Mouse (Mus musculus): ENCODE results near the gene Olfr508. TPM values are rescaled to one million over a fixed set of nuclear protein-coding genes. Genes with fewer than 3 reads are reported as not detected.
"Not testable (repeated sequence)": the region's sequence is repeated elsewhere in the genome, so short reads cannot be mapped to it uniquely, and the experiment has no call there.

The Olfr508 gene
- polyA plus RNA-seq (2012; rRNA removed) = not detected in 2 replicates
- not detected in 2 replicates for polyA plus RNA-seq (2014; fragmentation: Nextera tagmentation; extraction: Ambion mirVana)

GRCm38 (mm10) chr7:108629694-108630093 is at the start of gene Olfr508:
Gene Olfr508 (plus strand): TSS chr7:108629994.
- H3K4me1 ChIP-seq (replicated peaks; ENCODE audit: control insufficient read depth in 2 of 2, insufficient read depth in 2 of 2, low read length in 1 of 2) = no peaks in the 10 kb centered on the region
- no peak within 1 kb of the TSS for H3K9ac ChIP-seq (replicated peaks)
- WGBS (ENCODE audit: insufficient replicate concordance) = 45% methylated on average over 3 of the region's 3 CpGs
- no peaks in the 10 kb centered on the region for H3K9me3 ChIP-seq (ENCODE audit: control insufficient read depth, low read length)
- no peaks in the 10 kb centered on the region for H3K27me3 ChIP-seq (ENCODE audit: control insufficient read depth, insufficient read depth, low read length)
- no peak within 1 kb of the TSS for H3K4me3 ChIP-seq (ENCODE audit: insufficient read depth in 1 of 2, low read depth in 2 of 2, low read length in 2 of 2)
- no peak within 1 kb of the TSS for H3K27ac ChIP-seq
- no peak for ATAC-seq (ENCODE audit: insufficient read depth)
- no peaks in the 10 kb centered on the region for H3K36me3 ChIP-seq (replicated peaks; ENCODE audit: control insufficient read depth, insufficient read depth, low read depth)
- no peak for TF ChIP-seq EP300 (IDR thresholded peaks at IDR 0.05; ENCODE audit: low read depth)
- no peak for TF ChIP-seq CTCF (IDR thresholded peaks at IDR 0.05; ENCODE audit: low read depth)
- DNase-seq (ENCODE audit: low read depth in 3 of 3, low spot score in 3 of 3) = no peak
- H3K4me2 ChIP-seq (ENCODE audit: low read depth) = no peak within 1 kb of the TSS

- H3K27me3 ChIP-seq (ENCODE audit: control insufficient read depth, insufficient read depth, low read length) = no peaks in the 10 kb centered on the region
- DNase-seq (ENCODE audit: low read depth in 3 of 3, low spot score in 3 of 3) = no peak
- no peaks in the 10 kb centered on the region for H3K9me3 ChIP-seq (ENCODE audit: control insufficient read depth, low read length)
- H3K9ac ChIP-seq (replicated peaks) = no peak overlapping the region
- 59% methylated on average over 1 of the region's 1 CpGs for WGBS (ENCODE audit: insufficient replicate concordance)
- H3K27ac ChIP-seq = no peak overlapping the region
- H3K4me2 ChIP-seq (ENCODE audit: low read depth) = no peak overlapping the region
- no peaks in the 10 kb centered on the region for H3K36me3 ChIP-seq (replicated peaks; ENCODE audit: control insufficient read depth, insufficient read depth, low read depth)
- ATAC-seq (ENCODE audit: insufficient read depth) = no peak
- no peaks in the 10 kb centered on the region for H3K4me1 ChIP-seq (replicated peaks; ENCODE audit: control insufficient read depth in 2 of 2, insufficient read depth in 2 of 2, low read length in 1 of 2)
- no peak overlapping the region for H3K4me3 ChIP-seq (ENCODE audit: insufficient read depth in 1 of 2, low read depth in 2 of 2, low read length in 2 of 2)
- TF ChIP-seq CTCF (IDR thresholded peaks at IDR 0.05; ENCODE audit: low read depth) = no peak
- no peak for TF ChIP-seq EP300 (IDR thresholded peaks at IDR 0.05; ENCODE audit: low read depth)
Measured at GRCm38 (mm10) chr7:108589797-108590196, 40.0 kb upstream of the Olfr508 start.

DNA sequence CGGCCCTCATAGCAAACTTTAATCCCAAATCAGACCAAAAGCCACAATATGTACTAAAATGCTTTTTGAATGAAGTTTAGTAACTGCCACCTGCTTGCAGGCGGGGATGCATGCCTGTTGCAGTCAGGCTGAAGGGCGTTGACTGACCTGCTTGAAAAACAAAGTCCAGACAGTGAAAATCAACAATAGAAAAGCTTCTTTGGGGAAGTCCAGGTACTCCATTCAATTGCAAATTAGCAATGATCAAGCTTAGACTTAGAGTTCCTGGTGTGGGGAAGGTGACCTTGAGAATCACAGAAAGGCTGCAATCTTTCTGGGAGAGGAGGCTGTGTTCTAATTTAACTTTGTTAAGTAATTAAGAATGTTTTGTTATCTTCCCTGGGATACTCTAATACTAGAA is 27.9 kb upstream of the Olfr508 start:
- not testable (repeated sequence) for H3K36me3 ChIP-seq (replicated peaks; ENCODE audit: control insufficient read depth, insufficient read depth, low read depth); H3K9ac ChIP-seq (replicated peaks); ATAC-seq (ENCODE audit: insufficient read depth); H3K9me3 ChIP-seq (ENCODE audit: control insufficient read depth, low read length); DNase-seq (ENCODE audit: low read depth in 3 of 3, low spot score in 3 of 3); H3K27me3 ChIP-seq (ENCODE audit: control insufficient read depth, insufficient read depth, low read length); H3K27ac ChIP-seq; H3K4me1 ChIP-seq (replicated peaks; ENCODE audit: control insufficient read depth in 2 of 2, insufficient read depth in 2 of 2, low read length in 1 of 2); H3K4me3 ChIP-seq (ENCODE audit: insufficient read depth in 1 of 2, low read depth in 2 of 2, low read length in 2 of 2); H3K4me2 ChIP-seq (ENCODE audit: low read depth)
- 54% methylated on average over 3 of the region's 3 CpGs for WGBS (ENCODE audit: insufficient replicate concordance)

DNA sequence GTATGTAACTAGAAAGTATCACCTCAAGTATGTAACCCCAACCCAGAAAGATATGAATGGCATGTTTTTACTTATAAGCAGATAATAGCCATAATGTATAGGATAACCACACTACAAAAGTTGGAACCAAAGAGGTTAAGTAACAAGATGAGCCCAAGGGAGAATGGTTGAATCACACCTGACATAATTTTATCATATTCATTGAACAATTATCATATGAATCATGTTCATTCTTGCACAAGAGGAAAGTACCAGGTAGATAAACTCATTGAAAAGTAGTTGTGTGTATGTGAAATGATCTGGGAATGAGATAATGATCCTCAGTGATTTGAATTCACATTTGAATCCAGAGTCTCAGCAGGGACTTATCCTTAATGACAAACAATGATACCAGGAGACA is 19.3 kb upstream of the Olfr508 start, which contains the start of gene Olfr506:
Gene Olfr506 (plus strand): TSS at position 301 of the 400 bp plus-strand sequence.
- Histone ChIP-seq H3K36me3 (replicated peaks; ENCODE audit: control insufficient read depth, insufficient read depth, low read depth) (no peaks in the 10 kb centered on the region), H3K4me1 (replicated peaks; ENCODE audit: control insufficient read depth in 2 of 2, insufficient read depth in 2 of 2, low read length in 1 of 2) (no peaks in the 10 kb centered on the region), H3K27me3 (ENCODE audit: control insufficient read depth, insufficient read depth, low read length) (no peaks in the 10 kb centered on the region), H3K9me3 (ENCODE audit: control insufficient read depth, low read length) (no peaks in the 10 kb centered on the region), H3K4me3 (ENCODE audit: insufficient read depth in 1 of 2, low read depth in 2 of 2, low read length in 2 of 2) (no peak within 1 kb of the TSS), H3K9ac (replicated peaks) (no peak within 1 kb of the TSS), H3K4me2 (ENCODE audit: low read depth) (no peak within 1 kb of the TSS), H3K27ac (no peak within 1 kb of the TSS)
- ATAC-seq (ENCODE audit: insufficient read depth) = no peak
- TF ChIP-seq EP300 (IDR thresholded peaks at IDR 0.05; ENCODE audit: low read depth) (no peak), CTCF (IDR thresholded peaks at IDR 0.05; ENCODE audit: low read depth) (no peak)
- no peak for DNase-seq (ENCODE audit: low read depth in 3 of 3, low spot score in 3 of 3)

DNA sequence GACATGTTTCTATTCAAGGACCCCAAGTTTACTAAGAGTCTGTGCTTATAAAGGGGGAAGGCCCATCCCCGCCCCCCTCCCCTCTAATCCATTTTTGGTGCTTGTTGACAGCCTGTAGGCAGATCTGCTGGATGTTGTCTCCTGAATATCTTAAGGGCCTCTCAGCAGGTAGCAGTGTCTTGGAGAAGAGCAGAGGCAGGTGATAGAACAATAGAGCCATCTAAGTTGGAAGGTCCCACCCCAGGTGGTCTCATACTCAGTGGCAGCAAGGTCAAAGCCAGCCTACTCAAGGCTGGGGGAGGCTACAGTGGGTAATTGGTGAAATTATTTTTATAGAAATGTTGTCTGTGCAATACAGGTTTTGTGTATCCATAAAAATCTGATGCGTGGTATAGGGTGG is 15.7 kb upstream of the Olfr508 start:
- 50% methylated on average over 2 of the region's 2 CpGs for WGBS (ENCODE audit: insufficient replicate concordance)
- no peak overlapping the region for H3K9ac ChIP-seq (replicated peaks)
- H3K4me2 ChIP-seq (ENCODE audit: low read depth) = no peak overlapping the region
- H3K27me3 ChIP-seq (ENCODE audit: control insufficient read depth, insufficient read depth, low read length) = no peaks in the 10 kb centered on the region
- no peak for DNase-seq (ENCODE audit: low read depth in 3 of 3, low spot score in 3 of 3)
- H3K4me3 ChIP-seq (ENCODE audit: insufficient read depth in 1 of 2, low read depth in 2 of 2, low read length in 2 of 2) = no peak overlapping the region
- no peak for TF ChIP-seq CTCF (IDR thresholded peaks at IDR 0.05; ENCODE audit: low read depth)
- TF ChIP-seq EP300 (IDR thresholded peaks at IDR 0.05; ENCODE audit: low read depth) = no peak
- no peak overlapping the region for H3K27ac ChIP-seq
- no peaks in the 10 kb centered on the region for H3K4me1 ChIP-seq (replicated peaks; ENCODE audit: control insufficient read depth in 2 of 2, insufficient read depth in 2 of 2, low read length in 1 of 2)
- no peaks in the 10 kb centered on the region for H3K9me3 ChIP-seq (ENCODE audit: control insufficient read depth, low read length)
- ATAC-seq (ENCODE audit: insufficient read depth) = no peak
- no peaks in the 10 kb centered on the region for H3K36me3 ChIP-seq (replicated peaks; ENCODE audit: control insufficient read depth, insufficient read depth, low read depth)

- not testable (repeated sequence) for H3K4me3 ChIP-seq (ENCODE audit: insufficient read depth in 1 of 2, low read depth in 2 of 2, low read length in 2 of 2); H3K4me2 ChIP-seq (ENCODE audit: low read depth); H3K9me3 ChIP-seq (ENCODE audit: control insufficient read depth, low read length); ATAC-seq (ENCODE audit: insufficient read depth); H3K36me3 ChIP-seq (replicated peaks; ENCODE audit: control insufficient read depth, insufficient read depth, low read depth); H3K4me1 ChIP-seq (replicated peaks; ENCODE audit: control insufficient read depth in 2 of 2, insufficient read depth in 2 of 2, low read length in 1 of 2); DNase-seq (ENCODE audit: low read depth in 3 of 3, low spot score in 3 of 3); H3K9ac ChIP-seq (replicated peaks); H3K27me3 ChIP-seq (ENCODE audit: control insufficient read depth, insufficient read depth, low read length); H3K27ac ChIP-seq
- WGBS (ENCODE audit: insufficient replicate concordance) = 42% methylated on average over 3 of the region's 3 CpGs
Measured at GRCm38 (mm10) chr7:108616781-108617180, 13.0 kb upstream of the Olfr508 start.

Data from liver, embryonic 14.5 days (tissue).